Mouse (Mus musculus) myocyte (in vitro differentiated cells): Measurements from ENCODE around the gene Ryr1.

Experiments
- CEBPB ChIP-seq: IDR thresholded peaks from 2 replicates; pipeline ENCODE4 v1.6.1; 2011; ENCODE audit warnings: mild to moderate bottlenecking, moderate library complexity; ENCODE audit not compliant: poor library complexity, insufficient read depth, severe bottlenecking
- MAX ChIP-seq: IDR thresholded peaks from one replicate; pipeline ENCODE4 v1.6.1; 2011; ENCODE audit warnings: low read depth, mild to moderate bottlenecking, control low read depth
- POLR2A ChIP-seq: IDR thresholded peaks from one replicate; pipeline ENCODE4 v1.6.1; 2011; ENCODE audit warnings: low read depth, mild to moderate bottlenecking, control low read depth, moderate library complexity; ENCODE audit not compliant: insufficient read length
- USF1 ChIP-seq: IDR thresholded peaks from one replicate; pipeline ENCODE4 v1.6.1; 2011; ENCODE audit warnings: low read depth, mild to moderate bottlenecking, control low read depth, moderate library complexity

DNA sequence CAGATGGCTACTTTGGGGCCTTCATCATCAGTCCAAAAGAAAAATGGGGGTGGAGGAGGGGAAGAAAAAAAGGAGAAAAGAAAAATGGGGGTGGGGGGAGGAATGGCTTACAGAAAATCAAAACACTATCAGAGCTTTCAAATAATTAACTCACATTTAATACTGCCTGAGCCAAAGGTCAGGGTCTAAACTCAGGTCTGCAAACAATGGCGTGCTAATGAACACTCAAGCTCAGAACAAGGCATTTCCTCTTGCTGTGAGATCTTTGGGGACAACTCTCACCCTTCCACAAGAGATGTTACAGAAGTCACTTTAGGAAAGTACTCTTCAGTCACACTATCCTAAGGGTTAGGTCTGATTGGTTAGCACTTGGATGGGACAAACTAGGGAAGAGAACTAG is 166.2 kb downstream of the Ryr1 start:
- TF ChIP-seq USF1 (no peak), MAX (no peak), CEBPB (no peak), POLR2A (no peak)
